Mouse (Mus musculus): ENCODE measurements around the gene Crnn. TPM values are rescaled to one million over a fixed set of nuclear protein-coding genes. Genes with fewer than 3 reads are reported as not detected.

Gene Crnn
- not detected in 2 replicates for polyA plus RNA-seq (2014; fragmentation: Nextera tagmentation; extraction: Ambion mirVana)

- WGBS = 35% methylated on average over 1 of the region's 1 CpGs
- Histone ChIP-seq H3K4me1 (ENCODE audit: control insufficient read depth, insufficient read depth, low read length) (no peaks in the 10 kb centered on the region), H3K4me2 (ENCODE audit: low read length) (no peak within 1 kb of the TSS), H3K9ac (replicated peaks; ENCODE audit: low read length) (no peak within 1 kb of the TSS), H3K4me3 (replicated peaks; ENCODE audit: low read depth, low read length) (no peak within 1 kb of the TSS), H3K27ac (replicated peaks; ENCODE audit: low read depth, low read length) (no peak within 1 kb of the TSS), H3K36me3 (ENCODE audit: control insufficient read depth, insufficient read depth, low read length) (no peaks in the 10 kb centered on the region), H3K9me3 (ENCODE audit: control insufficient read depth, low read length) (no peaks in the 10 kb centered on the region), H3K27me3 (ENCODE audit: control insufficient read depth, insufficient read depth, low read length) (no peaks in the 10 kb centered on the region)
- DNase-seq = no peak
- ATAC-seq (ENCODE audit: low FRiP score, low TSS enrichment) = no peak
These were observed at the start of gene Crnn for GRCm38 (mm10) chr3:93144510-93145051. Gene Crnn (plus strand): TSS chr3:93144787.

- Histone ChIP-seq H3K9me3 (ENCODE audit: control insufficient read depth, low read length) (no peaks in the 10 kb centered on the region), H3K36me3 (ENCODE audit: control insufficient read depth, insufficient read depth, low read length) (no peaks in the 10 kb centered on the region), H3K27me3 (ENCODE audit: control insufficient read depth, insufficient read depth, low read length) (no peaks in the 10 kb centered on the region), H3K4me3 (replicated peaks; ENCODE audit: low read depth, low read length) (no peak overlapping the region), H3K9ac (replicated peaks; ENCODE audit: low read length) (no peak overlapping the region), H3K4me1 (ENCODE audit: control insufficient read depth, insufficient read depth, low read length) (no peaks in the 10 kb centered on the region), H3K4me2 (ENCODE audit: low read length) (no peak overlapping the region), H3K27ac (replicated peaks; ENCODE audit: low read depth, low read length) (no peak overlapping the region)
- DNase-seq (no peak), ATAC-seq (ENCODE audit: low FRiP score, low TSS enrichment) (no peak)
- WGBS = 84% methylated on average over 2 of the region's 2 CpGs
These were observed 48.1 kb upstream of the Crnn start for GRCm38 (mm10) chr3:93096447-93096846.

GRCm38 (mm10) chr3:93111668-93112067, 32.9 kb upstream of the Crnn start:
- no peak for ATAC-seq (ENCODE audit: low FRiP score, low TSS enrichment)
- H3K9ac ChIP-seq (replicated peaks; ENCODE audit: low read length) = no peak overlapping the region
- no peak for DNase-seq
- WGBS = 39% methylated on average over 5 of the region's 5 CpGs
- no peaks in the 10 kb centered on the region for H3K36me3 ChIP-seq (ENCODE audit: control insufficient read depth, insufficient read depth, low read length)
- H3K4me2 ChIP-seq (ENCODE audit: low read length) = no peak overlapping the region
- H3K9me3 ChIP-seq (ENCODE audit: control insufficient read depth, low read length) = no peaks in the 10 kb centered on the region
- no peaks in the 10 kb centered on the region for H3K4me1 ChIP-seq (ENCODE audit: control insufficient read depth, insufficient read depth, low read length)
- no peak overlapping the region for H3K27ac ChIP-seq (replicated peaks; ENCODE audit: low read depth, low read length)
- H3K27me3 ChIP-seq (ENCODE audit: control insufficient read depth, insufficient read depth, low read length) = no peaks in the 10 kb centered on the region
- no peak overlapping the region for H3K4me3 ChIP-seq (replicated peaks; ENCODE audit: low read depth, low read length)

- no peak overlapping the region for H3K9ac ChIP-seq (replicated peaks; ENCODE audit: low read length)
- no peak for ATAC-seq (ENCODE audit: low FRiP score, low TSS enrichment)
- no peaks in the 10 kb centered on the region for H3K4me1 ChIP-seq (ENCODE audit: control insufficient read depth, insufficient read depth, low read length)
- H3K4me2 ChIP-seq (ENCODE audit: low read length) = no peak overlapping the region
- H3K36me3 ChIP-seq (ENCODE audit: control insufficient read depth, insufficient read depth, low read length) = no peaks in the 10 kb centered on the region
- no peaks in the 10 kb centered on the region for H3K9me3 ChIP-seq (ENCODE audit: control insufficient read depth, low read length)
- peak; percentile 78 for DNase-seq
- WGBS = 3% methylated on average over 2 of the region's 2 CpGs
- no peak overlapping the region for H3K27ac ChIP-seq (replicated peaks; ENCODE audit: low read depth, low read length)
- no peak overlapping the region for H3K4me3 ChIP-seq (replicated peaks; ENCODE audit: low read depth, low read length)
- no peaks in the 10 kb centered on the region for H3K27me3 ChIP-seq (ENCODE audit: control insufficient read depth, insufficient read depth, low read length)
These were observed 30.1 kb upstream of the Crnn start for GRCm38 (mm10) chr3:93114481-93114880.

- H3K27me3 ChIP-seq (ENCODE audit: control insufficient read depth, insufficient read depth, low read length) = no peaks in the 10 kb centered on the region
- ATAC-seq (ENCODE audit: low FRiP score, low TSS enrichment) = no peak
- whole genome bisulfite sequencing = 48% methylated on average over 4 of the region's 4 CpGs
- no peaks in the 10 kb centered on the region for H3K36me3 ChIP-seq (ENCODE audit: control insufficient read depth, insufficient read depth, low read length)
- no peak overlapping the region for H3K9ac ChIP-seq (replicated peaks; ENCODE audit: low read length)
- H3K9me3 ChIP-seq (ENCODE audit: control insufficient read depth, low read length) = no peaks in the 10 kb centered on the region
- H3K4me3 ChIP-seq (replicated peaks; ENCODE audit: low read depth, low read length) = no peak overlapping the region
- H3K4me2 ChIP-seq (ENCODE audit: low read length) = no peak overlapping the region
- no peaks in the 10 kb centered on the region for H3K4me1 ChIP-seq (ENCODE audit: control insufficient read depth, insufficient read depth, low read length)
- DNase-seq = no peak
- H3K27ac ChIP-seq (replicated peaks; ENCODE audit: low read depth, low read length) = no peak overlapping the region
These were observed 25.5 kb upstream of the Crnn start for GRCm38 (mm10) chr3:93119101-93119500.

GRCm38 (mm10) chr3:93128052-93128451, 16.5 kb upstream of the Crnn start:
- 69% methylated on average over 4 of the region's 4 CpGs for WGBS
- H3K27me3 ChIP-seq (ENCODE audit: control insufficient read depth, insufficient read depth, low read length) = no peaks in the 10 kb centered on the region
- ATAC-seq (ENCODE audit: low FRiP score, low TSS enrichment) = no peak

GRCm38 (mm10) chr3:93129076-93129475, 15.5 kb upstream of the Crnn start:
- no peaks in the 10 kb centered on the region for H3K4me1 ChIP-seq (ENCODE audit: control insufficient read depth, insufficient read depth, low read length)
- ATAC-seq (ENCODE audit: low FRiP score, low TSS enrichment) = no peak
- 55% methylated on average over 5 of the region's 5 CpGs for WGBS

More at GRCm38 (mm10) chr3:93128052-93128451, 16.5 kb upstream of the Crnn start:
- Histone ChIP-seq H3K4me1 (ENCODE audit: control insufficient read depth, insufficient read depth, low read length) (no peaks in the 10 kb centered on the region), H3K4me2 (ENCODE audit: low read length) (no peak overlapping the region), H3K4me3 (replicated peaks; ENCODE audit: low read depth, low read length) (no peak overlapping the region), H3K36me3 (ENCODE audit: control insufficient read depth, insufficient read depth, low read length) (no peaks in the 10 kb centered on the region), H3K9me3 (ENCODE audit: control insufficient read depth, low read length) (no peaks in the 10 kb centered on the region), H3K9ac (replicated peaks; ENCODE audit: low read length) (no peak overlapping the region), H3K27ac (replicated peaks; ENCODE audit: low read depth, low read length) (no peak overlapping the region)
- no peak for DNase-seq

GRCm38 (mm10) chr3:93130460-93130859, 14.1 kb upstream of the Crnn start:
- no peak overlapping the region for H3K27ac ChIP-seq (replicated peaks; ENCODE audit: low read depth, low read length)
- DNase-seq (peak; percentile 85), ATAC-seq (ENCODE audit: low FRiP score, low TSS enrichment) (peak; percentile 68; the same call in 1 of the 2 replicates)
- H3K4me2 ChIP-seq (ENCODE audit: low read length) = no peak overlapping the region
- no peaks in the 10 kb centered on the region for H3K27me3 ChIP-seq (ENCODE audit: control insufficient read depth, insufficient read depth, low read length)
- H3K9me3 ChIP-seq (ENCODE audit: control insufficient read depth, low read length) = no peaks in the 10 kb centered on the region
- H3K9ac ChIP-seq (replicated peaks; ENCODE audit: low read length) = no peak overlapping the region
- H3K4me3 ChIP-seq (replicated peaks; ENCODE audit: low read depth, low read length) = no peak overlapping the region
- no peaks in the 10 kb centered on the region for H3K4me1 ChIP-seq (ENCODE audit: control insufficient read depth, insufficient read depth, low read length)
- H3K36me3 ChIP-seq (ENCODE audit: control insufficient read depth, insufficient read depth, low read length) = no peaks in the 10 kb centered on the region
- WGBS = 8% methylated on average over 3 of the region's 3 CpGs

More at GRCm38 (mm10) chr3:93129076-93129475, 15.5 kb upstream of the Crnn start:
- Histone ChIP-seq H3K4me2 (ENCODE audit: low read length) (no peak overlapping the region), H3K27ac (replicated peaks; ENCODE audit: low read depth, low read length) (no peak overlapping the region), H3K27me3 (ENCODE audit: control insufficient read depth, insufficient read depth, low read length) (no peaks in the 10 kb centered on the region), H3K9ac (replicated peaks; ENCODE audit: low read length) (no peak overlapping the region), H3K9me3 (ENCODE audit: control insufficient read depth, low read length) (no peaks in the 10 kb centered on the region), H3K4me3 (replicated peaks; ENCODE audit: low read depth, low read length) (no peak overlapping the region), H3K36me3 (ENCODE audit: control insufficient read depth, insufficient read depth, low read length) (no peaks in the 10 kb centered on the region)
- no peak for DNase-seq

GRCm38 (mm10) chr3:93162502-93162901, 17.9 kb downstream of the Crnn start:
- H3K27me3 ChIP-seq (ENCODE audit: control insufficient read depth, insufficient read depth, low read length) = no peaks in the 10 kb centered on the region
- H3K9ac ChIP-seq (replicated peaks; ENCODE audit: low read length) = no peak overlapping the region
- DNase-seq = no peak
- H3K9me3 ChIP-seq (ENCODE audit: control insufficient read depth, low read length) = no peaks in the 10 kb centered on the region
- no peaks in the 10 kb centered on the region for H3K4me1 ChIP-seq (ENCODE audit: control insufficient read depth, insufficient read depth, low read length)
- no peak overlapping the region for H3K27ac ChIP-seq (replicated peaks; ENCODE audit: low read depth, low read length)
- WGBS = 94% methylated on average over 6 of the region's 6 CpGs
- H3K4me3 ChIP-seq (replicated peaks; ENCODE audit: low read depth, low read length) = no peak overlapping the region
- no peak overlapping the region for H3K4me2 ChIP-seq (ENCODE audit: low read length)
- no peak for ATAC-seq (ENCODE audit: low FRiP score, low TSS enrichment)
- H3K36me3 ChIP-seq (ENCODE audit: control insufficient read depth, insufficient read depth, low read length) = no peaks in the 10 kb centered on the region
